Mouse (Mus musculus): ENCODE data around the gene Garnl3. TPM values are rescaled to one million over a fixed set of nuclear protein-coding genes. Genes with fewer than 3 reads are reported as not detected.

Gene Garnl3
- polyA plus RNA-seq, 1 experiment from 2014 or later = 10.7 TPM

GRCm38 (mm10) chr2:32966689-32967631 lies 164.5 kb downstream of the Garnl3 start:
- peak; percentile 84 for ATAC-seq (ENCODE audit: insufficient number of reproducible peaks, low FRiP score, low TSS enrichment, low read depth)
- under 1% methylated on average over 55 of the region's 55 CpGs for WGBS
- H3K9me3 ChIP-seq (replicated peaks) = no peaks in the 10 kb centered on the region
- H3K27me3 ChIP-seq = no peaks in the 10 kb centered on the region
- H3K4me3 ChIP-seq (replicated peaks) = peak overlapping the region; percentile 64
- peaks cover 25% of the 10 kb centered on the region for H3K36me3 ChIP-seq
- H3K9ac ChIP-seq = peak overlapping the region; percentile 74
- peak overlapping the region; percentile 98 for H3K27ac ChIP-seq (replicated peaks)
- peak overlapping the region; percentile 74 for H3K4me2 ChIP-seq (replicated peaks)
- peaks cover 38% of the 10 kb centered on the region for H3K4me1 ChIP-seq

DNA sequence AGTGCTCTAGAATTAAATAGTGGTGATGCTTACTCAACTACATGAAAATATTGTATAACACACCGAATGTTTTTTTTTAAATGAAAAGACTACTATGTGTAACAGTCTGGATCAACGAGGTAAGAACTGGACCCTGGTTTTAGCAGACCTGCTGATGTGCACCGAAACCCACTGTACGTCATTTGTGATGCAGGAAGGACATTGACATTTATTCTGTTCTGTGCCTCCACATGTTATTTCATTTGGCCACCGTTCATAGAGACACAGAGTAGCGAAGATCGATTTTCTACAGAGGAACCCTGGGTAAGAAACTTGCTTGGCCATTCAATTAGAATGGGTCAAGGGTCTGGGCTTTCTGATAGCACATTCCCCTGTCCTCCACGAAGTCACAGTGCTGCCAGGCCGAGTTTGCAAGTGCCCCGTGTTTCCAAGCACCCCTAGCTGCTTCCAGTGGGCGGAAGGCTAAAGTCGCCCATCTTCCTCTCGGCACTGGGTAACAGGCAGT lies 165.2 kb downstream of the Garnl3 start:
- Histone ChIP-seq H3K4me1 (peaks cover 38% of the 10 kb centered on the region), H3K4me2 (replicated peaks) (peak overlapping the region; percentile 74), H3K9ac (peak overlapping the region; percentile 74), H3K36me3 (peaks cover 25% of the 10 kb centered on the region), H3K27me3 (no peaks in the 10 kb centered on the region), H3K27ac (replicated peaks) (peak overlapping the region; percentile 98), H3K4me3 (replicated peaks) (peak overlapping the region; percentile 64), H3K9me3 (replicated peaks) (no peaks in the 10 kb centered on the region)
- no peak for ATAC-seq (ENCODE audit: insufficient number of reproducible peaks, low FRiP score, low TSS enrichment, low read depth)
- WGBS = 10% methylated on average over 13 of the region's 13 CpGs

- Histone ChIP-seq H3K27ac (replicated peaks) (peak overlapping the region; percentile 98; the same call in 1 of the 2 replicates), H3K4me2 (replicated peaks) (peak overlapping the region; percentile 74), H3K4me1 (peaks cover 43% of the 10 kb centered on the region), H3K36me3 (peaks cover 25% of the 10 kb centered on the region), H3K4me3 (replicated peaks) (peak overlapping the region; percentile 64; the same call in 1 of the 2 replicates), H3K27me3 (no peaks in the 10 kb centered on the region), H3K9me3 (replicated peaks) (no peaks in the 10 kb centered on the region), H3K9ac (no peak overlapping the region)
- 19% methylated on average over 7 of the region's 7 CpGs for WGBS
- ATAC-seq (ENCODE audit: insufficient number of reproducible peaks, low FRiP score, low TSS enrichment, low read depth) = no peak
Observed at GRCm38 (mm10) chr2:32965511-32966183, 165.8 kb downstream of the Garnl3 start.

- Histone ChIP-seq H3K4me2 (replicated peaks) (no peak overlapping the region), H3K4me3 (replicated peaks) (no peak overlapping the region), H3K9ac (no peak overlapping the region), H3K9me3 (replicated peaks) (no peaks in the 10 kb centered on the region), H3K4me1 (peaks cover 48% of the 10 kb centered on the region), H3K27ac (replicated peaks) (peak overlapping the region; percentile 39; the same call in 1 of the 2 replicates), H3K36me3 (peaks cover 25% of the 10 kb centered on the region), H3K27me3 (no peaks in the 10 kb centered on the region)
- WGBS = 26% methylated on average over 10 of the region's 10 CpGs
- no peak for ATAC-seq (ENCODE audit: insufficient number of reproducible peaks, low FRiP score, low TSS enrichment, low read depth)
Observed at GRCm38 (mm10) chr2:32964659-32965457, 166.6 kb downstream of the Garnl3 start.

DNA sequence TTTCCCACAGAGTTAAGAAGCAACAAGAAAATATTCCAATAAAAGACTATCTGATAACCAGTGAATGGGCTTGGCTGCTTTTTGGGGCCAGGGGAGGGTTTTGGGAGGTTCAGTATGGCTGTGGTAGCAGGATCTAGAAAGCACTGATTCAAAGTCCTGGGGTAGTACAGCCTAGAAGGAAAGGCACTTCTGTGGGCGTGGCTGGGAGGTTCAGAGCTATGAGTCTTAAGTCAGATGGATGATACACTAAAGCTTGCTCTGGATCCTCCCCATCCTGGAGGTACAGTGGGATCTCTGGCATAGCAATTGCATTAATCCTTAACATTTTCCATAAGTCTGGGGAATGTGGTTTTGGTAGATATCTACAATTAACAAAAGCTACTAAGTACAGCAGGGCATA lies 167.5 kb downstream of the Garnl3 start:
- H3K27ac ChIP-seq (replicated peaks) = 0 out of 2 replicates have a peak overlapping the region, but pooled peaks have one; percentile 89
- no peak overlapping the region for H3K4me2 ChIP-seq (replicated peaks)
- WGBS = 76% methylated on average over 1 of the region's 1 CpGs
- no peaks in the 10 kb centered on the region for H3K9me3 ChIP-seq (replicated peaks)
- peaks cover 48% of the 10 kb centered on the region for H3K4me1 ChIP-seq
- no peak for ATAC-seq (ENCODE audit: insufficient number of reproducible peaks, low FRiP score, low TSS enrichment, low read depth)
- H3K36me3 ChIP-seq = peaks cover 25% of the 10 kb centered on the region
- no peaks in the 10 kb centered on the region for H3K27me3 ChIP-seq
- H3K4me3 ChIP-seq (replicated peaks) = peak overlapping the region; percentile 64; the same call in 1 of the 2 replicates
- H3K9ac ChIP-seq = no peak overlapping the region

DNA sequence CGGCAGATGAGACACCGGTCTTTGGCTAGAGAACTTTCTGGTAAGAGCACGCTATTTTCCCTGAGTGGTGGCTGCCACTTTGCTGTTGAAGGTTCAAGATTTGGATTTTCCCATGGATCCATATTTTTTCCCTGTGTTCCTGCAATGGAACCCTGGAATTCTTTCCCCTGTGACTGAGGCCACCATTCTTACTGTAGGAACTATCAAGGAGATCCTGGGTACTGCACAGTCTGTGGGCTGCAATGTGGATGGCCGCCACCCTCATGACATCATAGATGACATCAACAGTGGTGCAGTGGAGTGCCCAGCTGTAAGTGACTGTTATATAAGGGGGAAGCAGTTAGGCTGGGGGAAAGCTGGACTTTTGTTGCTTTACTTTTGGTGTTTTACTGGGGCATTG lies 167.9 kb downstream of the Garnl3 start:
- 0 out of 2 replicates have a peak overlapping the region, but pooled peaks have one; percentile 89 for H3K27ac ChIP-seq (replicated peaks)
- peak overlapping the region; percentile 58 for H3K4me2 ChIP-seq (replicated peaks)

GRCm38 (mm10) chr2:32962875-32963220 lies 168.6 kb downstream of the Garnl3 start:
- Histone ChIP-seq H3K4me3 (replicated peaks) (peak overlapping the region; percentile 64), H3K36me3 (peaks cover 25% of the 10 kb centered on the region), H3K4me1 (peaks cover 46% of the 10 kb centered on the region), H3K9me3 (replicated peaks) (no peaks in the 10 kb centered on the region), H3K4me2 (replicated peaks) (peak overlapping the region; percentile 58), H3K9ac (peak overlapping the region; percentile 70), H3K27me3 (no peaks in the 10 kb centered on the region), H3K27ac (replicated peaks) (peak overlapping the region; percentile 89)
- no peak for ATAC-seq (ENCODE audit: insufficient number of reproducible peaks, low FRiP score, low TSS enrichment, low read depth)
- WGBS = 4% methylated on average over 9 of the region's 9 CpGs

More for the DNA sequence above, 167.9 kb downstream of the Garnl3 start:
- no peak for ATAC-seq (ENCODE audit: insufficient number of reproducible peaks, low FRiP score, low TSS enrichment, low read depth)
- Histone ChIP-seq H3K4me1 (peaks cover 48% of the 10 kb centered on the region), H3K9ac (no peak overlapping the region), H3K36me3 (peaks cover 25% of the 10 kb centered on the region), H3K4me3 (replicated peaks) (peak overlapping the region; percentile 64), H3K27me3 (no peaks in the 10 kb centered on the region), H3K9me3 (replicated peaks) (no peaks in the 10 kb centered on the region)
- 61% methylated on average over 4 of the region's 4 CpGs for WGBS

DNA sequence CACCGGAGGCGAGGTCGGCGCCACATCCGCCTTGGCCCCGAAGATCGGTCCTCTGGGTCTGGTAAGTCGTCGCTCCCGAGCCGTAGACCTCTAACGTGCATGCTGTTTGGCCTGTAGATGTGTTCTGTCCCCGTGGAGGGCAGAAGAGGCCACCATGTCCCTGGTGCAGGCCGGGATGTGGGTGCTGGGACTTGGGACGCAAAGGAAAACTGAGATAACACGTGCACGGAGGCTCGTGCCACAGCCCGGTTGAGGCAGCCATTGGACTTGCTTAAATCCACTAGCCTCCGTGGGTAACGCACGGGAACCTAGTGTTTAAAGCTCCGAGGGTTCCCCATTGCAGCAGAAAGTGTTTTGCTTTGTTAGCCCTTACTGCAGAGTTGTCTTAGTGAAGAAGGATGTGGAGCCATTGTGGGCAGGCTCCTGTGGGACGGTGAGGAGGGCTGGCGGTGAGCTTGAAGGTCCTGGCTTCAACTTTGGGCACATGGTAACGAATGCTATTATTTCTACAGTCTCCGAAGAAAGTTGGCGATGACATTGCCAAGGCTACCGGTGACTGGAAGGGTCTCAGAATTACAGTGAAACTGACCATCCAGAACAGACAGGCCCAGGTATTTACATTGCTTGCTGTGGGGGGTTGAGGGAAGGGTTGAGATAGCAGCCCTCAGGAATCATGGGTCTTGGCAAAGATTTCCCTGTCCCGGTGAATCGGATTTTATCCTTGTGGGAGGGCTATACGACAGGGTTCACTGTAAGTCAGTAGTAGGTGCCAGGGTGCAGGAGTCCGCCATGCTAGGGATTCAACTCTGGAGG lies 169.2 kb downstream of the Garnl3 start:
- peak overlapping the region; percentile 58 for H3K4me2 ChIP-seq (replicated peaks)
- no peaks in the 10 kb centered on the region for H3K27me3 ChIP-seq
- WGBS = under 1% methylated on average over 33 of the region's 33 CpGs
- peak overlapping the region; percentile 64 for H3K4me3 ChIP-seq (replicated peaks)
- no peak for ATAC-seq (ENCODE audit: insufficient number of reproducible peaks, low FRiP score, low TSS enrichment, low read depth)
- H3K36me3 ChIP-seq = peaks cover 25% of the 10 kb centered on the region
- H3K27ac ChIP-seq (replicated peaks) = peak overlapping the region; percentile 89
- no peaks in the 10 kb centered on the region for H3K9me3 ChIP-seq (replicated peaks)
- H3K9ac ChIP-seq = peak overlapping the region; percentile 70
- peaks cover 40% of the 10 kb centered on the region for H3K4me1 ChIP-seq

GRCm38 (mm10) chr2:32961192-32961995 lies 170.1 kb downstream of the Garnl3 start, which contains the start of the genes Rpl12 and Lrsam1:
TSS of gene Rpl12 (plus strand) at chr2:32961559.
TSS of gene Lrsam1 (minus strand) at chr2:32961614.
- 2% methylated on average over 55 of the region's 55 CpGs for WGBS
- Histone ChIP-seq H3K9ac (peak within 1 kb of the TSS; percentile 70), H3K9me3 (replicated peaks) (no peaks in the 10 kb centered on the region), H3K36me3 (peaks cover 31% of the 10 kb centered on the region), H3K27ac (replicated peaks) (peak within 1 kb of the TSS; percentile 89), H3K27me3 (no peaks in the 10 kb centered on the region), H3K4me3 (replicated peaks) (peak within 1 kb of the TSS; percentile 64), H3K4me2 (replicated peaks) (peak within 1 kb of the TSS; percentile 58), H3K4me1 (peaks cover 40% of the 10 kb centered on the region)
- ATAC-seq (ENCODE audit: insufficient number of reproducible peaks, low FRiP score, low TSS enrichment, low read depth) = peak; percentile 88
